Mouse (Mus musculus) midbrain, embryonic 16.5 days (tissue): Measurements from ENCODE around the gene Zfp143. TPM values are rescaled to one million over a fixed set of nuclear protein-coding genes. Genes with fewer than 3 reads are reported as not detected.
A peak's percentile ranks its signal among the peaks of the same experiment; 100 is the strongest.

ENCODE experiments used
- ATAC-seq: fragments of 200-750 bp; cut with Nextera tagmentation; 2 replicates; pipeline ENCODE4 v1.8.0; 2017; ENCODE audit warnings: moderate TSS enrichment
- H3K27ac ChIP-seq: fragments of 300-500 bp; sonication (generic); 2 replicates; pipeline ENCODE4 v1.5.1; 2014; ENCODE audit warnings: mild to moderate bottlenecking, low read length, mixed read lengths
- H3K27me3 ChIP-seq: fragments of 300-500 bp; sonication (generic); 2 replicates; pipeline ENCODE4 v1.6.1; 2014; ENCODE audit warnings: low read depth, low read length, mixed read lengths; ENCODE audit not compliant: control insufficient read depth, insufficient read depth
- H3K36me3 ChIP-seq: fragments of 300-500 bp; sonication (generic); 2 replicates; pipeline ENCODE4 v1.6.1; 2014; ENCODE audit warnings: mild to moderate bottlenecking, low read length, moderate library complexity, mixed read lengths; ENCODE audit not compliant: control insufficient read depth, insufficient read depth
- H3K4me1 ChIP-seq: fragments of 300-500 bp; sonication (generic); 2 replicates; pipeline ENCODE4 v1.6.1; 2014; ENCODE audit warnings: mild to moderate bottlenecking, low read length, mixed read lengths; ENCODE audit not compliant: control insufficient read depth, insufficient read depth
- H3K4me2 ChIP-seq: fragments of 300-500 bp; sonication (generic); 2 replicates; pipeline ENCODE4 v1.6.1; 2014; ENCODE audit warnings: mild to moderate bottlenecking, low read length, mixed read lengths
- H3K4me3 ChIP-seq: fragments of 300-500 bp; sonication (generic); 2 replicates; pipeline ENCODE4 v1.5.1; 2014; ENCODE audit warnings: low read depth, mild to moderate bottlenecking, low read length, moderate library complexity, mixed read lengths
- H3K9ac ChIP-seq: fragments of 300-500 bp; sonication (generic); 2 replicates; pipeline ENCODE4 v1.6.1; 2014; ENCODE audit warnings: low read depth, low read length, mixed read lengths
- H3K9me3 ChIP-seq: fragments of 300-500 bp; sonication (generic); replicated peaks from 2 replicates; pipeline ENCODE4 v1.6.1; 2014; ENCODE audit warnings: mild to moderate bottlenecking, low read length, mixed read lengths; ENCODE audit not compliant: control insufficient read depth, poor library complexity, severe bottlenecking
- WGBS: fragments of 180-500 bp; shearing (Covaris S2); extraction: QIAGEN DNeasy Blood & Tissue Kit; methylation state at CpG from one replicate; pipeline ENCODE4 v1.1.7; 2014; 5-methylcytosine and 5-hydroxymethylcytosine counted together
- polyA plus RNA-seq: library from polyadenylated mRNA; unstranded; fragments of >200 nt; fragmentation: Nextera tagmentation; extraction: Ambion mirVana; gene quantifications from 2 replicates; pipeline ENCODE4 v1.2.1, GENCODE M21; 2015

The Zfp143 gene
- 13.8 and 14.1 TPM in 2 replicates for polyA plus RNA-seq

DNA sequence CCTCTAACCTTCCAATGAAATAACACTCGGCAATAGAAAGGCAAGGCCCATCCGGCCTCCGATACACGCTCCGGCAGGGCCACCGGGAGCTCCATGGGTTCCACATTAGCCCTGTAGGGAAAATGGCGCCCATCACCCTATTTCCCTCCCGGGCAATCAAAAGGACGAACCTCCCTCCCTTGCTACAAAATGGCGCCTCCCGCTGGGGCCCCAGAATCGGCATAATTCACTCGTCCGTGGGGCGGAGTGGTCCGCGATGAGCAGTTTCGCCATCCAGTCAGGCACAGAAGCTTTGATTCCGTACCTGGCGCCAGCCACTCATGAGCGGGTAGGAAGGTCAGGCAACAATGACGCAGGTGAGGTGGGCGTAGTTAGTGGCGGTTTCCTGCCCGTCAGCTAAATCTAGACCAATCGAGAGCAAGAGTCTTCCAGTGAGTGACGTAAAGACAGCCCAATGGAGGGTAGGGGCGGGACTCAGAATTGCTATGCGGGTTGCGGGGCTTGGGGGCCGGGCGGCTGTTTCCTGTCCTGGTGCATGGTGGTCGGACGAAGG lies at the start of gene Zfp143:
Gene Zfp143 (plus strand): TSS at position 19 of the 553 bp plus-strand sequence.
- Histone ChIP-seq H3K4me1 (peaks cover 8% of the 10 kb centered on the region), H3K9ac (peak within 1 kb of the TSS; percentile 91), H3K36me3 (0 out of 2 replicates have a peak, but pooled peaks cover 2% of the 10 kb centered on the region), H3K4me3 (peak within 1 kb of the TSS; percentile 59), H3K9me3 (no peaks in the 10 kb centered on the region), H3K4me2 (peak within 1 kb of the TSS; percentile 71), H3K27ac (peak within 1 kb of the TSS; percentile 99), H3K27me3 (no peaks in the 10 kb centered on the region)
- under 1% methylated on average over 34 of the region's 34 CpGs for WGBS
- peak; percentile 99 for ATAC-seq

DNA sequence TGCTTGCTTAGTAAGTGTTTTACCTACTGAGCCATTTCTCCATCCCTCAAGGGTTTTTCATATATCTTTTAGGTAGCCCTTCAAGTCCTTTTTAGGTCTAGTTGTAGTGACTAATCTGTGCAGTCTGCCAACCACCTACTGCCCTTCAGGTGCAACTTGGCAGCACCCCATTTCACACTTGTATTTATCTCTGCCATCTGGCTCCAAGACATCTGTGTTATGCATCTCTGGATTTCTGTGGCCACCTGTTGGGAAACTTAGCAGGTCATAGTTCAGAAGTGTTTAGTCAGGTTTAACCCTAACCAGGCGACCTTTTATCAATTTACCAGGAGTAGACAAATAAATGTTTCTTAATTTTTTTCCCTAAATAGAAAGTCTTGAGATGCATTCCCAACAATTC lies 49.6 kb upstream of the Zfp143 start:
- no peak overlapping the region for H3K4me3 ChIP-seq
- 63% methylated on average over 1 of the region's 1 CpGs for WGBS
- no peak overlapping the region for H3K9ac ChIP-seq
- no peak overlapping the region for H3K4me2 ChIP-seq
- ATAC-seq: no peak
- no peaks in the 10 kb centered on the region for H3K9me3 ChIP-seq
- no peaks in the 10 kb centered on the region for H3K36me3 ChIP-seq
- H3K4me1 ChIP-seq: no peaks in the 10 kb centered on the region
- H3K27ac ChIP-seq: no peak overlapping the region
- no peaks in the 10 kb centered on the region for H3K27me3 ChIP-seq

DNA sequence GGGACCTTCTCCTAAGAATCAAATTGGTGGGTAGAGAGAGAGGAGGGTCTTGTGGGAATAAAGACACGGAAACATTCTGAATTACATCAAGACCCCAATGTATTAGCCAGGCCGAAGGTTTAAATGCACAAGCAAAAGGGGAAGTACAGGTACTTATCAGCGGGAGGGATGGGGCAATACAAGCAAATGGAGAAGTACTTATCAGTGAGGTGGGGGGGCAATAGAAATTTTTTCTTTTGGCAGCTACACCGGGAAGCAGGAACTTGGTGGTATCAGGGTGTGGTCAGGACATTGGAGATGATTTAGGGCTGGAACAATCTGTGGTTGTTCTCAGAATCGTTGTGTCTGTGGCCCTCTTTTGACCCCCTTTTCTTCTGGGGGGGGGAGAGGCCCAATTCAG lies 46.7 kb upstream of the Zfp143 start:
- H3K9me3 ChIP-seq: no peaks in the 10 kb centered on the region
- H3K4me2 ChIP-seq: no peak overlapping the region
- H3K4me3 ChIP-seq: no peak overlapping the region
- no peaks in the 10 kb centered on the region for H3K36me3 ChIP-seq
- peaks cover 3% of the 10 kb centered on the region for H3K4me1 ChIP-seq
- H3K9ac ChIP-seq: no peak overlapping the region
- no peak for ATAC-seq
- H3K27ac ChIP-seq: no peak overlapping the region
- WGBS: 91% methylated on average over 5 of the region's 5 CpGs
- H3K27me3 ChIP-seq: no peaks in the 10 kb centered on the region

DNA sequence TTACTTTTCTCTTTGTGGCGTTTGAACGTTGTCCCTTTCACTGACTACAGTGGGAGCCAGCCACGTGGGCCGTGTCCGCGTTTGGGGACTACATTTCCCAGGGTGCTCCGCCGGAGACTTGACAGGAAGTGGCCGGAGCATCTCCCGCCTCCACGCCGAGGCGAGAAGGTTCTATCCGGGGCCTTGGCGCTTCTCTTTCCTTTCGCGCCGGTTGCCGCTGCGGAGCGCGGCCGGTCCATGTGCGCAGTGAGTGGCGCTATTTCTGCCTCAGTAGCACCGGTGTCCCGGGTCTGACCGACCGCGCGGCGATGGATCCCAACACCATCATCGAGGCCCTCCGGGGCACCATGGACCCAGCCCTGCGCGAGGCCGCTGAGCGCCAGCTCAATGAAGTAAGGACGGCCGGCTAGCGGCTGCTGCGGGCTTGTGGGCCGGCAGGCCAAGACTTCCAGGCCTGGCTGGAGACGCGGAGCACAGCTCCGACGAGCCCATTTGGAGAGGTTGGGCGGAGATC lies 42.8 kb upstream of the Zfp143 start, which contains the start of gene Ipo7:
Gene Ipo7 (plus strand): TSS at position 158 of the 514 bp plus-strand sequence.
- WGBS: under 1% methylated on average over 48 of the region's 48 CpGs
- Histone ChIP-seq H3K9me3 (no peaks in the 10 kb centered on the region), H3K27me3 (no peaks in the 10 kb centered on the region), H3K9ac (peak within 1 kb of the TSS; percentile 97), H3K36me3 (no peaks in the 10 kb centered on the region), H3K4me2 (peak within 1 kb of the TSS; percentile 98), H3K4me3 (peak within 1 kb of the TSS; percentile 83), H3K4me1 (peaks cover 13% of the 10 kb centered on the region), H3K27ac (peak within 1 kb of the TSS; percentile 91)
- ATAC-seq: peak; percentile 99

DNA sequence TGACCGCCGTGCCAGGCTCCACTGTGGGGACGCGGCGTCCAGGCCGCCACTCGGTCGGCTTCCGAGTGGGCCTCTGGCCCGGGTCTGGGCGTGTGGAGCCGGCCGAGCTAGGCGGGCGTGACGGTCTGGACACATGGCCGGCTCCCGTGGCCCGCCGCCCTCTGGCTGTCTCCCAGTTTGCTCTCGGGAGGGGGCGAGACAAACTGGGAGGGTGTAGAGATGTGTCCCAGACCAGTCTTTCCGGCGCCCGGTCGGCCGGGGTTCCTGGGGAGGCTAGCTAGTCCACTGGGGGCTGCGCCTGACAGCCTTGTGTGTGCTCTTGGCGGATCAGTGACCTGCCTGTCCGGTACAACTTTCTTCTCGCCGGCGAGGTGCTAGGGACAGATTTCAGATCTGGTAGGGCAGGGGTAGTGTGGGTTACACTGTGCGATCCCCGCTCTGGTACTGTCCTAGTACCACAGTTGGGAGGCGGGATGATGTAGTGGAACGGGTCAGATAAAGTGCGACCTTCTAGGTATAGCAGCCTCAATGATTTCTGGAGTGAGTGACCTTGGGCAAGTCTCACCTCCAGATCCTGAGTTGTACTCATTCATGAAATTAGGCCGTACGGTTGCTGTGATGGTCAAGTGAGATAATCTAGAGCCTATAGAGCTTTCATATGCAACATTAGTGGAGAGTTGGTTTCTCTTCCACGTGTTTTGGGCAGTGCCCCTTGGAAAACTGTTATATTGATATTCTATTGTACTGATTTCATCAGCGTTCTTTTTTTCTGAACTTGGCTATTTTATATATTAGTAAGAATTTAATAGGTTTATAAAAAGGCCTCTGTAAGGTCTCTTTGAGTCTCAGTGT lies 42.2 kb upstream of the Zfp143 start:
- peak; percentile 81 for ATAC-seq
- under 1% methylated on average over 42 of the region's 42 CpGs for WGBS

DNA sequence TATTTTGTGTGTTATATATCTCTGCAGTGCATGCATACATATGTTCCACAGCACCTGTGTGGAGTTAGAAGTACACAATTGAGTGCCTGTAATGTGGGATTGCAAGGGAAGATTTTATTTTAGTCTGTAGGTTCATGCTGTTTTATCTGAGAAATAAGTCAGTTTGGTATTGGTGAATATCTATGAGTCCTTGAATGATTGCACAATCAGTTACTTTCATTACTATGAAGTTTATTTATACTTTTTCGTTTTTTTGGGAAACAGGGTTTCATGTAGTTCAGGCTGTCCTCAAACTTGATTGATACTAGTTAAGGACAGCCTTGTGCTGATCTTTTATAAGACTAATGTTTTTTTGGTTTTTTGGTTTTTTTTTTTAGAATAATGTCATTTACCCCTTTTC lies 37.5 kb upstream of the Zfp143 start:
- Histone ChIP-seq H3K27ac (no peak overlapping the region), H3K9me3 (no peaks in the 10 kb centered on the region), H3K27me3 (no peaks in the 10 kb centered on the region), H3K4me1 (peaks cover 13% of the 10 kb centered on the region), H3K36me3 (no peaks in the 10 kb centered on the region), H3K4me3 (no peak overlapping the region), H3K9ac (no peak overlapping the region), H3K4me2 (no peak overlapping the region)
- WGBS: 98% methylated on average over 1 of the region's 1 CpGs
- ATAC-seq: no peak

More for the DNA sequence above, 42.2 kb upstream of the Zfp143 start:
- Histone ChIP-seq H3K27me3 (no peaks in the 10 kb centered on the region), H3K9me3 (no peaks in the 10 kb centered on the region), H3K27ac (peak overlapping the region; percentile 91), H3K4me1 (peaks cover 13% of the 10 kb centered on the region), H3K36me3 (no peaks in the 10 kb centered on the region), H3K4me3 (peak overlapping the region; percentile 83), H3K9ac (peak overlapping the region; percentile 97), H3K4me2 (peak overlapping the region; percentile 98)

DNA sequence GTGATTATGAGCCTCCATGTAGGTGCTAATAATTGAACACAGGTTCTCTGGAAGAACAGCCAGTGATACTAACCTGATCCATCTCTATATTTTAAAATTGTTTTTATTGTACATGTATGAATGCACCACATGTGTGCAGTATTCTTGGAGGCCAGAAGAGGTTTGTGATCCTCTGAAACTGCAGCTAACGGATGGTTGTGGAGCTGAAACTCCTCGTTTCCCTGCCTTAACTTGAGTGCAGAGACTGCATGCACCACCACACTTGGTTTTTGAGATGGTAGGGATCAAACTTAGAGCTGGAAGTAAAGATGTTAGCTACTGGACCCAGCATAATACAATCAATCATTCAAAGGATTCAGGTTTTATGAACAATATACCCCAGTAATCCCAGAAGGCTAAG lies 34.4 kb upstream of the Zfp143 start:
- H3K27ac ChIP-seq: no peak overlapping the region
- H3K36me3 ChIP-seq: no peaks in the 10 kb centered on the region
- H3K4me3 ChIP-seq: no peak overlapping the region
- H3K4me1 ChIP-seq: no peaks in the 10 kb centered on the region
- ATAC-seq: no peak
- no peaks in the 10 kb centered on the region for H3K27me3 ChIP-seq
- H3K9ac ChIP-seq: no peak overlapping the region
- 72% methylated on average over 2 of the region's 2 CpGs for WGBS
- H3K4me2 ChIP-seq: no peak overlapping the region
- H3K9me3 ChIP-seq: no peaks in the 10 kb centered on the region

DNA sequence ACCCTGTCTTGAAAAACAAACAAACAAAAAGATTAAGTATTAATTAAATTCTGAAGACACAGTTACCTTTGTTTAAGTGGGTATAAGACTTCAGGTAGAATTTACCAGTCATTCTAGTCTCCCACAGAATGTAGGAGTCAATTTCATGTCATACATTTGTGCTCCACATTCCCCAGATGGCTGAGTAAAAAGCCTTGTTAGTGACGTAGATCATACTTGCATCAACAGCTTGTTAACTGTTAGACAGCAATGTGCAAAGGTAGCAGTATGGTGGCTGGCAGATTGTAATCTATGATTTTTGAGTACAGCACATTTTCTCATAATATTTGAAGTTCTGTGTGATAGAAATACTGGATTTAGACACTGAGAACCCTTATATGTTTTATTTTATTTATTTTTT lies 32.2 kb upstream of the Zfp143 start:
- WGBS: 84% methylated on average over 1 of the region's 1 CpGs
- Histone ChIP-seq H3K4me3 (no peak overlapping the region), H3K27ac (no peak overlapping the region), H3K4me1 (no peaks in the 10 kb centered on the region), H3K9me3 (no peaks in the 10 kb centered on the region), H3K36me3 (peaks cover 6% of the 10 kb centered on the region; the same call in 1 of the 2 replicates), H3K4me2 (no peak overlapping the region), H3K9ac (no peak overlapping the region), H3K27me3 (no peaks in the 10 kb centered on the region)
- ATAC-seq: no peak

DNA sequence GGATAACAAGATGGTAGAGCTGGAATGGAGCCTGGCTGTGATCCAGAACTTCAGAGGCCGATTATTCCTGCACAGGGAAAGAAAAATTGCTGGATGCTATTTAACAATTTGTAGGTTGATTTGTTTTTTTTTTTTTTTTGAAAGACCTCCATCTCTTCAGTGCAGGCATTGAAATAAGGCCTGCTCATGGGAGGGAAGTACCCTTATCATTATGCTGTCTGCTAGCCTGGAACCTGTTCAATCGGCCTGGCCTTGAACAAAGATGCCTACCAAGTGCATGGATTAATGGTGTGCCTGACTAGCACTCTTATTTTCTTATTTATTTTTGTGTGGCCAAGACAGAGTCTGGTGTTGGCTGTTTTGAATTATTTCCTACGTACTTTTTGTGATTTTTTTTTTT lies 30.7 kb upstream of the Zfp143 start:
- no peak overlapping the region for H3K27ac ChIP-seq
- H3K27me3 ChIP-seq: no peaks in the 10 kb centered on the region
- H3K4me1 ChIP-seq: no peaks in the 10 kb centered on the region
- H3K9me3 ChIP-seq: no peaks in the 10 kb centered on the region
- no peak overlapping the region for H3K9ac ChIP-seq
- H3K36me3 ChIP-seq: peaks cover 6% of the 10 kb centered on the region
- no peak for ATAC-seq
- 82% methylated on average over 3 of the region's 3 CpGs for WGBS
- no peak overlapping the region for H3K4me2 ChIP-seq
- H3K4me3 ChIP-seq: no peak overlapping the region
